Mouse (Mus musculus) embryonic fibroblast, embryonic 13.5 days (primary cell): ENCODE results near the gene Styxl1. TPM values are rescaled to one million over a fixed set of nuclear protein-coding genes. Genes with fewer than 3 reads are reported as not detected.

Experiments used
- H3K27ac ChIP-seq: 2 replicates; pipeline ENCODE4 v1.5.1; 2012; ENCODE audit warnings: low read length, control low read depth, inconsistent platforms; ENCODE audit not compliant: insufficient read depth
- H3K4me1 ChIP-seq: 2 replicates; pipeline ENCODE4 v1.6.1; 2011; ENCODE audit warnings: low read length; ENCODE audit not compliant: control insufficient read depth, insufficient read depth
- H3K4me3 ChIP-seq: 2 replicates; pipeline ENCODE4 v1.5.1; 2011; ENCODE audit warnings: mild to moderate bottlenecking, control low read depth, low read length; ENCODE audit not compliant: insufficient read depth
- CTCF ChIP-seq: IDR thresholded peaks from 2 replicates; pipeline ENCODE4 v1.5.1; 2011; ENCODE audit warnings: mild to moderate bottlenecking, control low read depth, low read length, moderate library complexity, borderline replicate concordance; ENCODE audit not compliant: insufficient read depth
- POLR2A ChIP-seq: IDR thresholded peaks from 2 replicates; pipeline ENCODE4 v1.6.1; 2011; ENCODE audit warnings: low read depth, mild to moderate bottlenecking, control low read depth, low read length, moderate library complexity
- polyA plus RNA-seq: library from polyadenylated mRNA; stranded (reverse); fragments of >200 nt; gene quantifications from 2 replicates; pipeline ENCODE4 v1.2.4, GENCODE M21; 2011; ENCODE audit warnings: low read depth; ENCODE audit not compliant: missing spikeins, insufficient read length

Styxl1 gene
- polyA plus RNA-seq, 1 experiment: not detected

GRCm38 (mm10) chr5:135730278-135730677 is 47.9 kb downstream of the Styxl1 start:
- no peak for TF ChIP-seq CTCF
- TF ChIP-seq POLR2A: no peak
- H3K4me3 ChIP-seq: no peak overlapping the region
- no peak overlapping the region for H3K27ac ChIP-seq
- peaks cover 10% of the 10 kb centered on the region; the same call in 1 of the 2 replicates for H3K4me1 ChIP-seq

GRCm38 (mm10) chr5:135729351-135729750 is 48.8 kb downstream of the Styxl1 start:
- Histone ChIP-seq H3K4me3 (no peak overlapping the region), H3K4me1 (peaks cover 17% of the 10 kb centered on the region), H3K27ac (no peak overlapping the region)
- TF ChIP-seq CTCF (no peak), POLR2A (no peak)

GRCm38 (mm10) chr5:135728361-135728760 is 49.8 kb downstream of the Styxl1 start:
- Histone ChIP-seq H3K4me3 (no peak overlapping the region), H3K27ac (no peak overlapping the region), H3K4me1 (peaks cover 17% of the 10 kb centered on the region)
- TF ChIP-seq CTCF (no peak), POLR2A (no peak)

- Histone ChIP-seq H3K27ac (no peak overlapping the region), H3K4me1 (peaks cover 17% of the 10 kb centered on the region), H3K4me3 (no peak overlapping the region)
- TF ChIP-seq CTCF: no peak
- TF ChIP-seq POLR2A: no peak
These were observed 50.3 kb downstream of the Styxl1 start for GRCm38 (mm10) chr5:135727871-135728270.

GRCm38 (mm10) chr5:135726641-135727346 is 51.4 kb downstream of the Styxl1 start:
- Histone ChIP-seq H3K27ac (peak overlapping the region; percentile 32), H3K4me1 (peaks cover 17% of the 10 kb centered on the region), H3K4me3 (no peak overlapping the region)
- no peak for TF ChIP-seq POLR2A
- TF ChIP-seq CTCF: no peak

- peaks cover 17% of the 10 kb centered on the region for H3K4me1 ChIP-seq
- 0 out of 2 replicates have a peak overlapping the region, but pooled peaks have one; percentile 2 for H3K4me3 ChIP-seq
- H3K27ac ChIP-seq: peak overlapping the region; percentile 89
- no peak for TF ChIP-seq CTCF
- no peak for TF ChIP-seq POLR2A
These were observed 52.2 kb downstream of the Styxl1 start for GRCm38 (mm10) chr5:135725991-135726390.

GRCm38 (mm10) chr5:135725391-135725841 is 52.8 kb downstream of the Styxl1 start:
- Histone ChIP-seq H3K27ac (peak overlapping the region; percentile 89), H3K4me3 (0 out of 2 replicates have a peak overlapping the region, but pooled peaks have one; percentile 2), H3K4me1 (peaks cover 18% of the 10 kb centered on the region)
- TF ChIP-seq POLR2A (peak; percentile 51; the same call in 1 of the 2 replicates), CTCF (no peak)

- TF ChIP-seq CTCF (no peak), POLR2A (no peak; the same call in 1 of the 2 replicates)
- H3K4me3 ChIP-seq: no peak overlapping the region
- peak overlapping the region; percentile 89 for H3K27ac ChIP-seq
- peaks cover 21% of the 10 kb centered on the region for H3K4me1 ChIP-seq
These were observed 53.5 kb downstream of the Styxl1 start for GRCm38 (mm10) chr5:135724536-135725322.

- H3K4me3 ChIP-seq: no peak overlapping the region
- TF ChIP-seq POLR2A (no peak), CTCF (no peak)
- no peak overlapping the region for H3K27ac ChIP-seq
- H3K4me1 ChIP-seq: peaks cover 21% of the 10 kb centered on the region
These were observed 54.9 kb downstream of the Styxl1 start for GRCm38 (mm10) chr5:135723165-135723751.
